Mouse (Mus musculus): ENCODE results near the gene Qdpr. TPM values are rescaled to one million over a fixed set of nuclear protein-coding genes. Genes with fewer than 3 reads are reported as not detected.

The Qdpr gene
- 33.0 and 41.5 TPM in 2 replicates for polyA plus RNA-seq (2012; rRNA removed)

GRCm38 (mm10) chr5:45449831-45450716 is at the start of gene Qdpr:
Gene Qdpr, minus strand, starts transcription at chr5:45450236.
- WGBS, result under 1% methylated on average over 70 of the region's 70 CpGs
- H3K36me3 ChIP-seq (ENCODE audit: control insufficient read depth, insufficient read depth, low read length), result 0 out of 2 replicates have a peak, but pooled peaks cover 3% of the 10 kb centered on the region
- peak; percentile 58 for TF ChIP-seq POLR2A (IDR thresholded peaks at IDR 0.05; ENCODE audit: low read depth, low read length)
- no peak for TF ChIP-seq CTCF (IDR thresholded peaks at IDR 0.05; ENCODE audit: extremely low read depth, insufficient read depth, insufficient read length, insufficient replicate concordance)
- peak within 1 kb of the TSS; percentile 62 for H3K27ac ChIP-seq (ENCODE audit: insufficient read depth, low read length)
- H3K27me3 ChIP-seq (ENCODE audit: control insufficient read depth, insufficient read depth, low read length), result no peaks in the 10 kb centered on the region; the same call in 1 of the 2 replicates
- peaks cover 3% of the 10 kb centered on the region; the same call in 1 of the 2 replicates for H3K4me1 ChIP-seq (ENCODE audit: control insufficient read depth, insufficient read depth, insufficient read length)
- peak within 1 kb of the TSS; percentile 65 for H3K4me3 ChIP-seq (ENCODE audit: extremely low read depth, insufficient read depth, insufficient read length)
- peak; percentile 93 to 99 for DNase-seq (ENCODE audit: low read depth in 1 of 2, low spot score in 2 of 2)

GRCm38 (mm10) chr5:45497564-45497963 is 47.5 kb upstream of the Qdpr start:
- TF ChIP-seq CTCF (IDR thresholded peaks at IDR 0.05; ENCODE audit: extremely low read depth, insufficient read depth, insufficient read length, insufficient replicate concordance) (no peak), POLR2A (IDR thresholded peaks at IDR 0.05; ENCODE audit: low read depth, low read length) (no peak)
- Histone ChIP-seq H3K27me3 (ENCODE audit: control insufficient read depth, insufficient read depth, low read length) (no peaks in the 10 kb centered on the region), H3K4me1 (ENCODE audit: control insufficient read depth, insufficient read depth, insufficient read length) (peaks cover 2% of the 10 kb centered on the region), H3K36me3 (ENCODE audit: control insufficient read depth, insufficient read depth, low read length) (peaks cover 6% of the 10 kb centered on the region; the same call in 1 of the 2 replicates), H3K27ac (ENCODE audit: insufficient read depth, low read length) (no peak overlapping the region), H3K4me3 (ENCODE audit: extremely low read depth, insufficient read depth, insufficient read length) (no peak overlapping the region)
- 81% methylated on average over 5 of the region's 5 CpGs for WGBS
- DNase-seq (ENCODE audit: low read depth in 1 of 2, low spot score in 2 of 2), result no peak

GRCm38 (mm10) chr5:45496930-45497550 is 47.0 kb upstream of the Qdpr start:
- DNase-seq (ENCODE audit: low read depth in 1 of 2, low spot score in 2 of 2), result no peak
- H3K4me3 ChIP-seq (ENCODE audit: extremely low read depth, insufficient read depth, insufficient read length), result no peak overlapping the region
- H3K36me3 ChIP-seq (ENCODE audit: control insufficient read depth, insufficient read depth, low read length), result peaks cover 6% of the 10 kb centered on the region; the same call in 1 of the 2 replicates

GRCm38 (mm10) chr5:45496479-45496878 is 46.4 kb upstream of the Qdpr start:
- Histone ChIP-seq H3K27me3 (ENCODE audit: control insufficient read depth, insufficient read depth, low read length) (no peaks in the 10 kb centered on the region), H3K36me3 (ENCODE audit: control insufficient read depth, insufficient read depth, low read length) (peaks cover 6% of the 10 kb centered on the region; the same call in 1 of the 2 replicates), H3K27ac (ENCODE audit: insufficient read depth, low read length) (no peak overlapping the region), H3K4me3 (ENCODE audit: extremely low read depth, insufficient read depth, insufficient read length) (no peak overlapping the region), H3K4me1 (ENCODE audit: control insufficient read depth, insufficient read depth, insufficient read length) (peaks cover 2% of the 10 kb centered on the region)
- no peak for DNase-seq (ENCODE audit: low read depth in 1 of 2, low spot score in 2 of 2)
- TF ChIP-seq CTCF (IDR thresholded peaks at IDR 0.05; ENCODE audit: extremely low read depth, insufficient read depth, insufficient read length, insufficient replicate concordance), result no peak
- no peak for TF ChIP-seq POLR2A (IDR thresholded peaks at IDR 0.05; ENCODE audit: low read depth, low read length)
- 91% methylated on average over 4 of the region's 4 CpGs for WGBS

More at GRCm38 (mm10) chr5:45496930-45497550, 47.0 kb upstream of the Qdpr start:
- Histone ChIP-seq H3K4me1 (ENCODE audit: control insufficient read depth, insufficient read depth, insufficient read length) (peaks cover 2% of the 10 kb centered on the region), H3K27me3 (ENCODE audit: control insufficient read depth, insufficient read depth, low read length) (no peaks in the 10 kb centered on the region), H3K27ac (ENCODE audit: insufficient read depth, low read length) (no peak overlapping the region)
- 92% methylated on average over 12 of the region's 12 CpGs for WGBS
- TF ChIP-seq POLR2A (IDR thresholded peaks at IDR 0.05; ENCODE audit: low read depth, low read length) (no peak), CTCF (IDR thresholded peaks at IDR 0.05; ENCODE audit: extremely low read depth, insufficient read depth, insufficient read length, insufficient replicate concordance) (no peak)

GRCm38 (mm10) chr5:45496042-45496441 is 46.0 kb upstream of the Qdpr start:
- H3K27me3 ChIP-seq (ENCODE audit: control insufficient read depth, insufficient read depth, low read length), result no peaks in the 10 kb centered on the region
- TF ChIP-seq CTCF (IDR thresholded peaks at IDR 0.05; ENCODE audit: extremely low read depth, insufficient read depth, insufficient read length, insufficient replicate concordance) (no peak), POLR2A (IDR thresholded peaks at IDR 0.05; ENCODE audit: low read depth, low read length) (no peak)
- H3K27ac ChIP-seq (ENCODE audit: insufficient read depth, low read length), result no peak overlapping the region
- H3K4me3 ChIP-seq (ENCODE audit: extremely low read depth, insufficient read depth, insufficient read length), result no peak overlapping the region
- H3K4me1 ChIP-seq (ENCODE audit: control insufficient read depth, insufficient read depth, insufficient read length), result peaks cover 2% of the 10 kb centered on the region
- H3K36me3 ChIP-seq (ENCODE audit: control insufficient read depth, insufficient read depth, low read length), result peaks cover 5% of the 10 kb centered on the region; the same call in 1 of the 2 replicates
- no peak for DNase-seq (ENCODE audit: low read depth in 1 of 2, low spot score in 2 of 2)

- Histone ChIP-seq H3K27me3 (ENCODE audit: control insufficient read depth, insufficient read depth, low read length) (no peaks in the 10 kb centered on the region), H3K4me3 (ENCODE audit: extremely low read depth, insufficient read depth, insufficient read length) (no peak overlapping the region), H3K27ac (ENCODE audit: insufficient read depth, low read length) (no peak overlapping the region), H3K4me1 (ENCODE audit: control insufficient read depth, insufficient read depth, insufficient read length) (peaks cover 2% of the 10 kb centered on the region), H3K36me3 (ENCODE audit: control insufficient read depth, insufficient read depth, low read length) (peaks cover 3% of the 10 kb centered on the region; the same call in 1 of the 2 replicates)
- TF ChIP-seq POLR2A (IDR thresholded peaks at IDR 0.05; ENCODE audit: low read depth, low read length), result no peak
- TF ChIP-seq CTCF (IDR thresholded peaks at IDR 0.05; ENCODE audit: extremely low read depth, insufficient read depth, insufficient read length, insufficient replicate concordance), result no peak
- no peak for DNase-seq (ENCODE audit: low read depth in 1 of 2, low spot score in 2 of 2)
- WGBS, result 93% methylated on average over 3 of the region's 3 CpGs
Observed at GRCm38 (mm10) chr5:45495429-45495975, 45.5 kb upstream of the Qdpr start.
